Mouse (Mus musculus): ENCODE data around the gene Zfp382. TPM values are rescaled to one million over a fixed set of nuclear protein-coding genes. Genes with fewer than 3 reads are reported as not detected.

The Zfp382 gene
- 2.6 TPM for polyA plus RNA-seq (2014; fragmentation: Illumina TruSeq; extraction: RNeasy Lipid Tissue Mini Kit (QIAGEN cat#74804); ENCODE audit: low read depth, low replicate concordance)

DNA sequence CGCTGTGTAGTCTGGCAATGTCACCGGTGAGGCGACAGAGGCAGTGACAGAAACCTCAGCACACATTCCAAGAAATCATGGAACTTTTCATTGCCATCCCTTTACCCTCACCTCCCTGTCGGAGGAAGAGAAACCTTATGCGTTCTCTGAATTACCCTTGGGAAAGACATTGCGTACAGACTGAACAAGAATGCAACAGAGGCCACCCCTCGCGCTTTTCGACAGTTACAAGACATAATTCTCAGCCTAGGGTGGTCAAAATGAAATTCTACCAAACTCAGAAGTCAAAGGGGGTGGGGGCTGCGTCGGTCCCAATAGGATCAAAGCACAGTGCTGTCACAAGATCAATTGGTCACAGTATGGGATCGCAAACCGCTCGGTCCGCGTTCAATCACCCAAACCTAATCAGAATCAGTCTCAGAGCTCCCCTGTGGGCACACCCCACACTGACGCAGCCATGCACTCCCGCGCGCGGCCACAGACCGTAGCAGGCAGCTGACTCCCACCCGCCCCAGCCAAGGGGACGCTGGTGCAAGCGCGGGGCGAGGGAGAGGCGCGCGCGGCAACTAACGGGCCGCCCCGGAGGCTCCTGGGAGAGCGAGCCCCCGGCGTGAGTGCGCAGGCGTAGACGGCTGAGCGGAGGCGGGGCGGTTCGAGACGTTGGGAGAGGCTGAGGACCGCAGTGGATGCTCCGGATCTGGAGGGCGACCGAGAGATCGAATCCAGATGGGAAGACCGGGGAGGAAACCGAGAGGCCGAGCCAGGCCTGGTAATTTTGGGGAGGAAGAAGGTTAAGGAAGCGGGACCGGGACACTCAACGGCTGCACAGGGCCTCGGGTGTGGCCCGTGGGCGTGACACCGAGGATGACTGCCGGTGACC, at the start of gene Zfp382:
Gene Zfp382 (plus strand): TSS at position 635 of the 880 bp plus-strand sequence.

DNA sequence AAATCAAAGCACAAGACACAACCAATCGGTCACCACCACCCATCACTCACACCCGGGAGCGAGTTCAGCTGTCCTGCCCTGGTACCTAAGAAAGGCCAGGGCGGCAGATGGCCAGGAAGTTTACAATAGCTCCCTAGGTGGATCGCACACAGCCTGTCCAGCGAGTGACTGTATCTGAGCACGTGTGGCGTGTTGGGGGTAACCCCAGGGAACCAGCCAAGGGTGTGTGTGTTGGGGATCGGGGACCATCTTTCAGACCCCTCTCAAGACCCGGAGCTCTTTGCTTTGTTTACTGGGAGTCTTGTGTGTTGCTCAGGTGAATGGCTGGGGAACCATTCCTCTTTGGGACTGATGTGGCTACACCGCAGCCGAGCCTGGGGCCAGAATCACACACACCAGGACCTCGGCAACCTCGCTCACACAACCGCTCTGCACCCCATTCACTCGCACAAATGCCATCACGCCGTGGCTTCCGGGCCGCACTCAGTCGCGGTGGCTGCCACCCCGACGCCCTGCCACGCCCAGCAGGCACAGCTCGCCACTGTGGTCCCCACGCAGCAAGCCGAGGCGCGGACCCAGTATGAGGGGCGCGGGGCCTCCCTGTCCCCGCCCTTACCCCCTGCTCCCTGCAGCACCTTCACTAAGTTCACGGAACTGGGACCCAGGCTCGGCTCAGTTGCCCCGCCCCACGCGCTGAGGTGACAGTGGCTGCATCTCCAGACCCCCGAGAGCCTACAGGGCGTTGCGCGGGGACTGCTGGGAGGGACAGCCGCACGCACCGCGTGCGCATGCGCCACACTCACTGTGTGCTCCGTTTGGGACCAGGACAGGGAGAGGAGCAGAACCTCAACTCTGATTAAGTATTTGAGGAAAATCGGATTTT, 49.4 kb upstream of the Zfp382 start, which contains the start of gene Zfp82:
Gene Zfp82 (minus strand): TSS at position 755 of the 883 bp plus-strand sequence.

DNA sequence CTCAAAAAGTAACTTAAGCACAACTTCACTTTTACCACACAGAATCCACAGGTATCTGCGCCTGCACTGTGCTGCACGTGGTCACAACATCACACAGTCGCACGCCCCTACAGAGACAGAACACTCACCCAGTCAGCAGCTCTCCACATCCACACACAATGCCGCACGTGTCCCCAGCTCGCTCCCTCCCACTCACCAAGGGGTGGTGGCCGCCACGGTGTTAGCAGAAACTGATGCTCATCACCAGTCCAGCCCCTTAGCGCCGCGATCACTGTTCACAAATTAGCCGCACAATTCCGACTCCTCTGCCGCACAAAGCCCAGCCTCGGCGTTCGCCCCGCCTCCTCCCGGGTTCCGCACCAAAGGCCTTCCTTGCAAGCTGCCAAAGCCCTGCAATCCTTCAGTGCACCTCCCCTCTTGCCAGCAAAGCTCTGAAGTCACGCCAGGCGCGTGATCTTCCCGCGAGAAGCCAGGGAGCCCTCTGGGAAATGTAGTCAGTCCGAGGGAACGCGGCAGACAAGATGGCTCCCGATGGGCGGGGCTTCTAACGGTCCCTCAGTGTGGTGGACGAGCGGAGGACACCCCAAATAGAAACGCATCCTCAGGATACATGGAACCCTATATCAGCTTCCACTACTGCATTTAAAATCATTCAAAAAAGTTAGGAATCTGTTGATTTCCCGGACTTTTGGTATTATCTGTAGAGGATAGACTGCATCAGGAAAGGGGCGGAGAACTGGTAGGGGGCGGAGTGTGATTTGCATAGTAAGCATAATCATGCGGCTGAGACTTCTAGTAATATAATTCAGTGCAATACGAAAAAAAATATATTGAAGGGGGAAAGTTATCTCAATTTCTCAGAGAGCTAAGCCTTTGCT, 31.4 kb upstream of the Zfp382 start, which contains the start of the genes Gm26920 and Zfp566:
Gene Gm26920 (minus strand): TSS at position 319 of the 878 bp plus-strand sequence.
Gene Zfp566 (minus strand): TSS at position 436 of the 878 bp plus-strand sequence.

DNA sequence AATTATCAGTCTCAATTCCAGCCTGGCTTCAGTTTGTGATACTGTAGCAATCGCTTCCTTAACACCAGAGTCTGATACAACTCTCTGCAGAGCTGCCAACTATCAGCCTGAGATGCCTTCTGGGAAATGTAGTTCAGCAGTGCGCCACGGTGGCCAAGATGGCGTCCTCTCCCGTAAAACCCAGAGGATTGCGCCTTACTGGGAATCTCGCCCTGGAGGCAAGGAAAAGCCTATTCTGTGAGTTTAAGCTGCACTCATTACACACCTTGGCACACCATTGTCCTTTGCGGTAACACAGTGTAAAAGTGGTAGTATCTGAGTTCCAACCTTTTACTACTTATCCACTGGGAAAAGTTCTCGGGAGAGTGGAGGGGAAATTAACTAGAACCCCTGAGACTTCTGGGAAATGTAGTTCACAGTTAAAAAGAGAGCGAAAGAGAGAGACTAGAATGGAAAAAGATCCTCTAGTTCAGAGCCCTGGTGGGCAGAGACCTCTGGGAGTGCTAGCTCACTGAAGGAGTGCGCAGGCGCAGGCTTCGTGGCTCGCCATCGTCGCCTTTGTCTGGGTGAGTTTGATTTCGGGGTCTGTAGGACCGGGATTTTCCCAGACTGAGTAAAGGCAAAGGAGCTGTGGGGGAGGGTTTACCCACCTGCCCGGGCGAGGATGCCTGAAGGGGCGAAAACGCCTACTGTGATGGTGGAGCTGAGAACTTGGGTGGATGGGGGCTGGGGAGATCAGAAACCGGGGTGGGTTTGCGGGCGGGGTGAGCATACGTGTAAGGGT, 26.9 kb upstream of the Zfp382 start, which contains the start of gene Zfp260:
Gene Zfp260 (plus strand): TSS at position 132 of the 784 bp plus-strand sequence.

DNA sequence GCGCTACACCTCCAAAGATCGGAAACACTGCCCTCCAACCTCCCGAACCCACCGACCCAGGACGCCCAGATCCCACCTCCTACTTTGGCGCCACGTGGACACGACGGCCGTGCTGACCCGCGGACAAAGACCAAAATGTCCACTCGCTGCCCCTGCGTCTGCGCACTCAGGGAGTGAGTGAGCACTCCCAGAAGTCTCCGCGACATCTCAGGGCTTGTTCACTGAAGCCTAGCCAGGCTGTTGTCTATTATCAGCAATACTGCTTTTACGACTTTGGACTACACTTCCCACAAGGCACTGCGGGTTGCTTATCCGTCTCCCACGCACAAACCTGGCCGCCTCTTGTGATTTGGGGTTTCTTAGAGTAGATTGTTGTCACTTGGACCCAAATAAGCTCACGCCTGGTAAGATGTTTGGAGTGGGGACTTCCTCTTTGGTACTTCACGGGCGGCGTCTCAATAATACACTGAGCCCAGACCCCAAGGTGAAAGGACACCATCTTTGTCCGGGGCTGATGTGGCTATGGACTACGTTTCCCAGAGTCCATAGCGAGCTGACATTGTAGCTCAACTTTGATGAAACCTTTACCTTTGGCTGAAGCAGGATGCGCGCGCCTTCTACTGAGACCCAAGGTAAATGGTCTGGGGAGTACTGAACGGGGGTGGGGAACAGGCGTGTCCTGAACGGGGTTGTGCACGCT, 48.0 kb downstream of the Zfp382 start, which contains the start of gene Zfp146:
Gene Zfp146 (minus strand): TSS at position 168 of the 700 bp plus-strand sequence.

DNA sequence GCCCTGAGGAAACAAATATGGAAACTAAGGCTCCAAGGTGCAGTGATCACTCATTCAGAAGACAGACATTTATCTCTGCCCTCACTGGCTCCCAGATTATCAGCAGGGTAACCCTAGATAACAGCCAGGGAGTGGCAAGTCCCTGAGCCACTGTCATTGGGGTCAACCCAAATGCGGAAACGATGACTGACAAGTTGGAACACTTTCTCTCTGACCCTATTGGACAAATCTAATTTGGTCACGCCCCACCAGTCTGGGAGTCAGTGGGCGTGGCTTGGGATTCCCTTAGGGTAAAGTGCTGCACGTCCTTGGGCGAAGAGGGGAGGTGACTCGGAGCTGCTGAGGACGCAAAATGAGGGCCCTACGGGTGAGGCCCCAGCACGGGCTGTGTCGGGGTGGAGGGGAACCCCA, 62.1 kb downstream of the Zfp382 start, which contains the start of gene Cox7a1:
Gene Cox7a1 (plus strand): TSS at position 266 of the 411 bp plus-strand sequence.

Other genes starting within 250 kb of the Zfp382 start
- 5.2 TPM for gene Zfp27, start 215.4 kb upstream of the Zfp382 start, polyA plus RNA-seq (2014; fragmentation: Illumina TruSeq; extraction: RNeasy Lipid Tissue Mini Kit (QIAGEN cat#74804); ENCODE audit: low read depth, low replicate concordance)
- 8.7 TPM for gene Zfp383, start 213.7 kb upstream of the Zfp382 start, polyA plus RNA-seq (2014; fragmentation: Illumina TruSeq; extraction: RNeasy Lipid Tissue Mini Kit (QIAGEN cat#74804); ENCODE audit: low read depth, low replicate concordance)
- gene Zfp74, start 167.9 kb upstream of the Zfp382 start, polyA plus RNA-seq (2014; fragmentation: Illumina TruSeq; extraction: RNeasy Lipid Tissue Mini Kit (QIAGEN cat#74804); ENCODE audit: low read depth, low replicate concordance): 5.9 TPM
- 6.9 TPM for gene Zfp568, start 138.0 kb upstream of the Zfp382 start, polyA plus RNA-seq (2014; fragmentation: Illumina TruSeq; extraction: RNeasy Lipid Tissue Mini Kit (QIAGEN cat#74804); ENCODE audit: low read depth, low replicate concordance)
- gene Zfp14, start 70.6 kb upstream of the Zfp382 start, polyA plus RNA-seq (2014; fragmentation: Illumina TruSeq; extraction: RNeasy Lipid Tissue Mini Kit (QIAGEN cat#74804); ENCODE audit: low read depth, low replicate concordance): 5.6 TPM
- 3.4 TPM for gene Zfp82, start 49.0 kb upstream of the Zfp382 start, polyA plus RNA-seq (2014; fragmentation: Illumina TruSeq; extraction: RNeasy Lipid Tissue Mini Kit (QIAGEN cat#74804); ENCODE audit: low read depth, low replicate concordance)
- not detected for gene Gm26920, start 31.5 kb upstream of the Zfp382 start, polyA plus RNA-seq (2014; fragmentation: Illumina TruSeq; extraction: RNeasy Lipid Tissue Mini Kit (QIAGEN cat#74804); ENCODE audit: low read depth, low replicate concordance)
- 3.4 TPM for gene Zfp566, start 31.4 kb upstream of the Zfp382 start, polyA plus RNA-seq (2014; fragmentation: Illumina TruSeq; extraction: RNeasy Lipid Tissue Mini Kit (QIAGEN cat#74804); ENCODE audit: low read depth, low replicate concordance)
- gene Zfp260, start 27.2 kb upstream of the Zfp382 start, polyA plus RNA-seq (2014; fragmentation: Illumina TruSeq; extraction: RNeasy Lipid Tissue Mini Kit (QIAGEN cat#74804); ENCODE audit: low read depth, low replicate concordance): 139 TPM
- gene Zfp146, start 47.8 kb downstream of the Zfp382 start, polyA plus RNA-seq (2014; fragmentation: Illumina TruSeq; extraction: RNeasy Lipid Tissue Mini Kit (QIAGEN cat#74804); ENCODE audit: low read depth, low replicate concordance): 41.6 TPM
- 2.4 TPM for gene Cox7a1, start 62.2 kb downstream of the Zfp382 start, polyA plus RNA-seq (2014; fragmentation: Illumina TruSeq; extraction: RNeasy Lipid Tissue Mini Kit (QIAGEN cat#74804); ENCODE audit: low read depth, low replicate concordance)
- 84.3 TPM for gene Capns1, start 76.9 kb downstream of the Zfp382 start, polyA plus RNA-seq (2014; fragmentation: Illumina TruSeq; extraction: RNeasy Lipid Tissue Mini Kit (QIAGEN cat#74804); ENCODE audit: low read depth, low replicate concordance)
- 1.5 TPM for gene Polr2i, start 110.0 kb downstream of the Zfp382 start, polyA plus RNA-seq (2014; fragmentation: Illumina TruSeq; extraction: RNeasy Lipid Tissue Mini Kit (QIAGEN cat#74804); ENCODE audit: low read depth, low replicate concordance)
- 5.3 TPM for gene Tbcb, start 110.3 kb downstream of the Zfp382 start, polyA plus RNA-seq (2014; fragmentation: Illumina TruSeq; extraction: RNeasy Lipid Tissue Mini Kit (QIAGEN cat#74804); ENCODE audit: low read depth, low replicate concordance)
- not detected for gene Ovol3, start 113.8 kb downstream of the Zfp382 start, polyA plus RNA-seq (2014; fragmentation: Illumina TruSeq; extraction: RNeasy Lipid Tissue Mini Kit (QIAGEN cat#74804); ENCODE audit: low read depth, low replicate concordance)
- not detected for gene Thap8, start 158.2 kb downstream of the Zfp382 start, polyA plus RNA-seq (2014; fragmentation: Illumina TruSeq; extraction: RNeasy Lipid Tissue Mini Kit (QIAGEN cat#74804); ENCODE audit: low read depth, low replicate concordance)
- 0.69 TPM for gene Wdr62, start 158.5 kb downstream of the Zfp382 start, polyA plus RNA-seq (2014; fragmentation: Illumina TruSeq; extraction: RNeasy Lipid Tissue Mini Kit (QIAGEN cat#74804); ENCODE audit: low read depth, low replicate concordance)
- 7.0 TPM for gene Clip3, start 169.8 kb downstream of the Zfp382 start, polyA plus RNA-seq (2014; fragmentation: Illumina TruSeq; extraction: RNeasy Lipid Tissue Mini Kit (QIAGEN cat#74804); ENCODE audit: low read depth, low replicate concordance)
- gene Alkbh6, start 186.8 kb downstream of the Zfp382 start, polyA plus RNA-seq (2014; fragmentation: Illumina TruSeq; extraction: RNeasy Lipid Tissue Mini Kit (QIAGEN cat#74804); ENCODE audit: low read depth, low replicate concordance): 5.6 TPM
- 1.7 TPM for gene Syne4, start 192.9 kb downstream of the Zfp382 start, polyA plus RNA-seq (2014; fragmentation: Illumina TruSeq; extraction: RNeasy Lipid Tissue Mini Kit (QIAGEN cat#74804); ENCODE audit: low read depth, low replicate concordance)
- gene E130208F15Rik, start 199.8 kb downstream of the Zfp382 start, polyA plus RNA-seq (2014; fragmentation: Illumina TruSeq; extraction: RNeasy Lipid Tissue Mini Kit (QIAGEN cat#74804); ENCODE audit: low read depth, low replicate concordance): 1.8 TPM
- 2.2 TPM for gene Sdhaf1, start 202.0 kb downstream of the Zfp382 start, polyA plus RNA-seq (2014; fragmentation: Illumina TruSeq; extraction: RNeasy Lipid Tissue Mini Kit (QIAGEN cat#74804); ENCODE audit: low read depth, low replicate concordance)
- 0.57 TPM for gene Lrfn3, start 240.8 kb downstream of the Zfp382 start, polyA plus RNA-seq (2014; fragmentation: Illumina TruSeq; extraction: RNeasy Lipid Tissue Mini Kit (QIAGEN cat#74804); ENCODE audit: low read depth, low replicate concordance)

Data from sigmoid colon, adult 10 weeks (tissue).